Mouse (Mus musculus) small intestine, adult 2 months (tissue): ENCODE results near the gene Maf.

ENCODE experiments used
- CTCF ChIP-seq: fragments of 200-500 bp; IDR thresholded peaks from 2 replicates; pipeline ENCODE4 v1.5.1; 2012; ENCODE audit warnings: low read depth, mild to moderate bottlenecking, control low read depth, inconsistent platforms, low read length, moderate library complexity, mixed read lengths; ENCODE audit not compliant: insufficient replicate concordance, insufficient read length; ENCODE audit errors: extremely low read depth
- POLR2A ChIP-seq: fragments of 200-500 bp; IDR thresholded peaks from 2 replicates; pipeline ENCODE4 v1.6.1; 2012; ENCODE audit warnings: low read depth, mild to moderate bottlenecking, control low read depth, inconsistent platforms, low read length, moderate library complexity

DNA sequence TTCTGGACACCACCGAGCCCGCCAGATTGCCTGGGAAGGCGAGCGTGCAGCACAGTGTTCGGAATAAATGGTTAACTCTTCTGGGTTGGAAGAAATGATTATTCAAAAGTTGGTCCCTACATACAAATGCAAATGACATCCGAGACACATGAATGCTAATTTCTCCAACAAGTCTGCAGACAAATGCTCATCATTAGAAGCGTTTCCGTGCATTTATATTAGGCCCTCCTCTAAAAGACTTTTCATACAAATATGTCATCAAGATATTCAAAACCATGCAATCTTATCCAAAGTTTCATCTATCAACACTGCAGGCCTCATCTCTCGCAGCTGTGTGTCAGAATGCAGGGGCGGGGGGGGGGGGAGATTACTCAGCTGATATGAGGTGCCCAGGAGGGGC lies 39.8 kb upstream of the Maf start:
- no peak for TF ChIP-seq POLR2A
- TF ChIP-seq CTCF: no peak
